Mouse (Mus musculus): ENCODE results near the gene Wbp11. TPM values are rescaled to one million over a fixed set of nuclear protein-coding genes. Genes with fewer than 3 reads are reported as not detected.

The Wbp11 gene
- 49.0 and 51.6 TPM in 2 replicates for polyA plus RNA-seq (2015; fragmentation: Nextera tagmentation; extraction: Ambion mirVana)

GRCm38 (mm10) chr6:136827881-136828561 lies at the start of gene Wbp11:
TSS of gene Wbp11 (minus strand) at chr6:136828233.
- H3K27ac ChIP-seq (replicated peaks): peak within 1 kb of the TSS; percentile 85
- peaks cover 18% of the 10 kb centered on the region for H3K4me1 ChIP-seq (replicated peaks)
- H3K9me3 ChIP-seq (replicated peaks): no peaks in the 10 kb centered on the region
- H3K36me3 ChIP-seq (replicated peaks): peaks cover 24% of the 10 kb centered on the region
- peak; percentile 100 for ATAC-seq (ENCODE audit: insufficient read depth)
- H3K4me2 ChIP-seq: peak within 1 kb of the TSS; percentile 74
- peaks cover 8% of the 10 kb centered on the region; the same call in 1 of the 2 replicates for H3K27me3 ChIP-seq
- H3K9ac ChIP-seq: peak within 1 kb of the TSS; percentile 99
- H3K4me3 ChIP-seq (replicated peaks): peak within 1 kb of the TSS; percentile 98
- under 1% methylated on average over 45 of the region's 45 CpGs for WGBS (ENCODE audit: insufficient replicate concordance)

- ATAC-seq (ENCODE audit: insufficient read depth): no peak
- WGBS (ENCODE audit: insufficient replicate concordance): 48% methylated on average over 9 of the region's 9 CpGs
- no peak within 1 kb of the TSS for H3K4me3 ChIP-seq (replicated peaks)
- no peak within 1 kb of the TSS for H3K27ac ChIP-seq (replicated peaks)
- H3K9me3 ChIP-seq (replicated peaks): no peaks in the 10 kb centered on the region
- H3K4me1 ChIP-seq (replicated peaks): no peaks in the 10 kb centered on the region
- no peak within 1 kb of the TSS for H3K4me2 ChIP-seq
- no peak within 1 kb of the TSS for H3K9ac ChIP-seq
- no peaks in the 10 kb centered on the region for H3K36me3 ChIP-seq (replicated peaks)
- H3K27me3 ChIP-seq: peaks cover 2% of the 10 kb centered on the region; the same call in 1 of the 2 replicates
Measured at GRCm38 (mm10) chr6:136875670-136876069, 47.6 kb upstream of the Wbp11 start, which contains the start of gene Mgp. TSS of gene Mgp (minus strand) at chr6:136875823.

- H3K9ac ChIP-seq: no peak overlapping the region
- H3K36me3 ChIP-seq (replicated peaks): no peaks in the 10 kb centered on the region
- H3K27ac ChIP-seq (replicated peaks): no peak overlapping the region
- 55% methylated on average over 8 of the region's 8 CpGs for WGBS (ENCODE audit: insufficient replicate concordance)
- H3K9me3 ChIP-seq (replicated peaks): no peaks in the 10 kb centered on the region
- no peaks in the 10 kb centered on the region for H3K4me1 ChIP-seq (replicated peaks)
- no peak overlapping the region for H3K4me2 ChIP-seq
- peaks cover 2% of the 10 kb centered on the region; the same call in 1 of the 2 replicates for H3K27me3 ChIP-seq
- H3K4me3 ChIP-seq (replicated peaks): no peak overlapping the region
- no peak for ATAC-seq (ENCODE audit: insufficient read depth)
Measured at GRCm38 (mm10) chr6:136874599-136874998, 46.6 kb upstream of the Wbp11 start.

GRCm38 (mm10) chr6:136868921-136869320 lies 40.9 kb upstream of the Wbp11 start:
- Histone ChIP-seq H3K27ac (replicated peaks) (no peak overlapping the region), H3K9me3 (replicated peaks) (no peaks in the 10 kb centered on the region), H3K9ac (no peak overlapping the region), H3K36me3 (replicated peaks) (no peaks in the 10 kb centered on the region), H3K27me3 (no peaks in the 10 kb centered on the region), H3K4me2 (no peak overlapping the region), H3K4me1 (replicated peaks) (no peaks in the 10 kb centered on the region), H3K4me3 (replicated peaks) (no peak overlapping the region)
- ATAC-seq (ENCODE audit: insufficient read depth): no peak
- WGBS (ENCODE audit: insufficient replicate concordance): 58% methylated on average over 5 of the region's 5 CpGs

- WGBS (ENCODE audit: insufficient replicate concordance): 71% methylated on average over 4 of the region's 4 CpGs
- H3K36me3 ChIP-seq (replicated peaks): no peaks in the 10 kb centered on the region
- no peak overlapping the region for H3K9ac ChIP-seq
- no peaks in the 10 kb centered on the region for H3K9me3 ChIP-seq (replicated peaks)
- no peaks in the 10 kb centered on the region for H3K27me3 ChIP-seq
- no peak for ATAC-seq (ENCODE audit: insufficient read depth)
- H3K27ac ChIP-seq (replicated peaks): no peak overlapping the region
- peaks cover 4% of the 10 kb centered on the region; the same call in 1 of the 2 replicates for H3K4me1 ChIP-seq (replicated peaks)
- H3K4me3 ChIP-seq (replicated peaks): no peak overlapping the region
- no peak overlapping the region for H3K4me2 ChIP-seq
Measured at GRCm38 (mm10) chr6:136866150-136866549, 38.1 kb upstream of the Wbp11 start.

- peak; percentile 38; the same call in 1 of the 2 replicates for ATAC-seq (ENCODE audit: insufficient read depth)
- 62% methylated on average over 5 of the region's 5 CpGs for WGBS (ENCODE audit: insufficient replicate concordance)
- H3K9me3 ChIP-seq (replicated peaks): no peaks in the 10 kb centered on the region
- peaks cover 11% of the 10 kb centered on the region for H3K4me1 ChIP-seq (replicated peaks)
- no peak overlapping the region for H3K27ac ChIP-seq (replicated peaks)
- no peak overlapping the region for H3K4me2 ChIP-seq
- no peaks in the 10 kb centered on the region for H3K27me3 ChIP-seq
- H3K9ac ChIP-seq: no peak overlapping the region
- H3K4me3 ChIP-seq (replicated peaks): no peak overlapping the region
- H3K36me3 ChIP-seq (replicated peaks): no peaks in the 10 kb centered on the region
Measured at GRCm38 (mm10) chr6:136865360-136865759, 37.3 kb upstream of the Wbp11 start.

- Histone ChIP-seq H3K4me1 (replicated peaks) (peaks cover 40% of the 10 kb centered on the region), H3K4me3 (replicated peaks) (no peak overlapping the region), H3K4me2 (no peak overlapping the region), H3K27ac (replicated peaks) (0 out of 2 replicates have a peak overlapping the region, but pooled peaks have one; percentile 97), H3K9me3 (replicated peaks) (no peaks in the 10 kb centered on the region), H3K9ac (no peak overlapping the region), H3K27me3 (no peaks in the 10 kb centered on the region), H3K36me3 (replicated peaks) (no peaks in the 10 kb centered on the region)
- 44% methylated on average over 9 of the region's 9 CpGs for WGBS (ENCODE audit: insufficient replicate concordance)
- no peak for ATAC-seq (ENCODE audit: insufficient read depth)
Measured at GRCm38 (mm10) chr6:136861020-136861419, 33.0 kb upstream of the Wbp11 start.

- WGBS (ENCODE audit: insufficient replicate concordance): 32% methylated on average over 8 of the region's 8 CpGs
- H3K4me1 ChIP-seq (replicated peaks): peaks cover 64% of the 10 kb centered on the region
- H3K27me3 ChIP-seq: no peaks in the 10 kb centered on the region
- H3K4me3 ChIP-seq (replicated peaks): peak overlapping the region; percentile 77
- ATAC-seq (ENCODE audit: insufficient read depth): no peak
- H3K9ac ChIP-seq: peak overlapping the region; percentile 51; the same call in 1 of the 2 replicates
- no peaks in the 10 kb centered on the region for H3K9me3 ChIP-seq (replicated peaks)
- H3K36me3 ChIP-seq (replicated peaks): peaks cover 18% of the 10 kb centered on the region
- H3K27ac ChIP-seq (replicated peaks): peak overlapping the region; percentile 97
- peak overlapping the region; percentile 71 for H3K4me2 ChIP-seq
Measured at GRCm38 (mm10) chr6:136858420-136858819, 30.4 kb upstream of the Wbp11 start.

- peak; percentile 74 for ATAC-seq (ENCODE audit: insufficient read depth)
- Histone ChIP-seq H3K9me3 (replicated peaks) (no peaks in the 10 kb centered on the region), H3K9ac (peak overlapping the region; percentile 51; the same call in 1 of the 2 replicates), H3K4me2 (peak overlapping the region; percentile 71), H3K27me3 (no peaks in the 10 kb centered on the region), H3K4me1 (replicated peaks) (peaks cover 69% of the 10 kb centered on the region), H3K4me3 (replicated peaks) (peak overlapping the region; percentile 77), H3K36me3 (replicated peaks) (peaks cover 24% of the 10 kb centered on the region), H3K27ac (replicated peaks) (peak overlapping the region; percentile 97)
- 5% methylated on average over 11 of the region's 11 CpGs for WGBS (ENCODE audit: insufficient replicate concordance)
Measured at GRCm38 (mm10) chr6:136857873-136858260, 29.8 kb upstream of the Wbp11 start.

GRCm38 (mm10) chr6:136857186-136857872 lies 29.3 kb upstream of the Wbp11 start, which contains the start of gene Art4:
TSS of gene Art4 (minus strand) at chr6:136857733.
- H3K4me3 ChIP-seq (replicated peaks): peak within 1 kb of the TSS; percentile 77
- WGBS (ENCODE audit: insufficient replicate concordance): 7% methylated on average over 18 of the region's 18 CpGs
- H3K9me3 ChIP-seq (replicated peaks): no peaks in the 10 kb centered on the region
- H3K27ac ChIP-seq (replicated peaks): peak within 1 kb of the TSS; percentile 97
- peaks cover 74% of the 10 kb centered on the region for H3K4me1 ChIP-seq (replicated peaks)
- peak; percentile 98 for ATAC-seq (ENCODE audit: insufficient read depth)
- peak within 1 kb of the TSS; percentile 71 for H3K4me2 ChIP-seq
- H3K27me3 ChIP-seq: no peaks in the 10 kb centered on the region
- H3K9ac ChIP-seq: peak within 1 kb of the TSS; percentile 88
- H3K36me3 ChIP-seq (replicated peaks): peaks cover 29% of the 10 kb centered on the region

GRCm38 (mm10) chr6:136856071-136856636 lies 28.1 kb upstream of the Wbp11 start:
- Histone ChIP-seq H3K4me1 (replicated peaks) (peaks cover 74% of the 10 kb centered on the region), H3K9me3 (replicated peaks) (no peaks in the 10 kb centered on the region), H3K9ac (peak overlapping the region; percentile 88), H3K27ac (replicated peaks) (peak overlapping the region; percentile 97), H3K4me2 (peak overlapping the region; percentile 71), H3K4me3 (replicated peaks) (peak overlapping the region; percentile 77), H3K36me3 (replicated peaks) (peaks cover 40% of the 10 kb centered on the region), H3K27me3 (no peaks in the 10 kb centered on the region)
- ATAC-seq (ENCODE audit: insufficient read depth): peak; percentile 10
- whole genome bisulfite sequencing (ENCODE audit: insufficient replicate concordance): 14% methylated on average over 14 of the region's 14 CpGs
